Mouse (Mus musculus) small intestine, adult 2 months (tissue): ENCODE results near the gene Slc30a2. TPM values are rescaled to one million over a fixed set of nuclear protein-coding genes. Genes with fewer than 3 reads are reported as not detected.
"Not testable (repeated sequence)": the region's sequence is repeated elsewhere in the genome, so short reads cannot be mapped to it uniquely, and the experiment has no call there.

ENCODE experiments used
- H3K27ac ChIP-seq: fragments of 200-500 bp; 2 replicates; pipeline ENCODE4 v1.5.1; 2012; ENCODE audit warnings: low read depth, low read length, control low read depth, inconsistent platforms; ENCODE audit not compliant: insufficient read depth
- H3K27me3 ChIP-seq: fragments of 200-500 bp; 2 replicates; pipeline ENCODE4 v1.6.1; 2012; ENCODE audit warnings: mild to moderate bottlenecking, moderate library complexity, low read length, inconsistent platforms; ENCODE audit not compliant: control insufficient read depth, insufficient read depth
- H3K36me3 ChIP-seq: fragments of 200-500 bp; 2 replicates; pipeline ENCODE4 v1.6.1; 2012; ENCODE audit warnings: mild to moderate bottlenecking, low read length, control low read depth, inconsistent platforms; ENCODE audit not compliant: control insufficient read depth, insufficient read depth
- H3K4me1 ChIP-seq: fragments of 200-500 bp; 2 replicates; pipeline ENCODE4 v1.6.1; 2012; ENCODE audit warnings: low read length, inconsistent platforms, mixed read lengths; ENCODE audit not compliant: control insufficient read depth, insufficient read depth, insufficient read length
- H3K4me3 ChIP-seq: fragments of 200-500 bp; 2 replicates; pipeline ENCODE4 v1.5.1; 2012; ENCODE audit warnings: low read depth, mild to moderate bottlenecking, control low read depth, inconsistent platforms, low read length, moderate library complexity
- CTCF ChIP-seq: fragments of 200-500 bp; IDR thresholded peaks from 2 replicates; pipeline ENCODE4 v1.5.1; 2012; ENCODE audit warnings: low read depth, mild to moderate bottlenecking, control low read depth, inconsistent platforms, low read length, moderate library complexity, mixed read lengths; ENCODE audit not compliant: insufficient replicate concordance, insufficient read length; ENCODE audit errors: extremely low read depth
- POLR2A ChIP-seq: fragments of 200-500 bp; IDR thresholded peaks from 2 replicates; pipeline ENCODE4 v1.6.1; 2012; ENCODE audit warnings: low read depth, mild to moderate bottlenecking, control low read depth, inconsistent platforms, low read length, moderate library complexity
- WGBS: fragments of 180-500 bp; shearing (Covaris S2); methylation state at CpG from one replicate; pipeline ENCODE4 v1.1.7; 2018; 5-methylcytosine and 5-hydroxymethylcytosine counted together
- polyA plus RNA-seq: library from polyadenylated mRNA; depleted of rRNA; stranded (reverse); fragments of >200 nt; gene quantifications from 2 replicates; pipeline ENCODE4 v1.2.3, GENCODE M21; 2012

Slc30a2 gene
- polyA plus RNA-seq, 1 experiment: 57.1 TPM

DNA sequence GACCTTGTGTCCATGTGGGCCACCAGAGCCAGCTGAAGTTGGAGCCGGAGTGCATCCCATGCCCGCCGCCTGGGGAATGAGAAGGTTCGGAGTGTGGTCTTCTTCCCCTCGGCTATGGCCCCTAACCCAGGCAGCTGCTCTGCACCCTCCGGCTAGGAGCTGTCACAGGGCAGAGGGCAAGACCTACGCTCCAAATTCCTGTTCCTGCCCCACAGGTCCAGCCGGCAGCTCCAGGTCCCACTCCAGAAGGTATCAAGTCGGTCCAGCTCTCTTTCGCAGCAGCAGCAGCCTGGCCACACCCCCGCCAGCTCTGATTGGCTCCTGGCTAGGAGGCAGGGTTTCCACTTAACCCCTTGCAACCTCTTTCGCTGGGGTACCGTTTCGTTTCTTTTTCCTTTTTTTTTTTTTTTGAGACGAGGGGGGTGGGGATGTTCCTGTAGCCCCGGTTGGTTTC, 29.3 kb downstream of the Slc30a2 start:
- WGBS: 0% methylated on average over 16 of the region's 16 CpGs

DNA sequence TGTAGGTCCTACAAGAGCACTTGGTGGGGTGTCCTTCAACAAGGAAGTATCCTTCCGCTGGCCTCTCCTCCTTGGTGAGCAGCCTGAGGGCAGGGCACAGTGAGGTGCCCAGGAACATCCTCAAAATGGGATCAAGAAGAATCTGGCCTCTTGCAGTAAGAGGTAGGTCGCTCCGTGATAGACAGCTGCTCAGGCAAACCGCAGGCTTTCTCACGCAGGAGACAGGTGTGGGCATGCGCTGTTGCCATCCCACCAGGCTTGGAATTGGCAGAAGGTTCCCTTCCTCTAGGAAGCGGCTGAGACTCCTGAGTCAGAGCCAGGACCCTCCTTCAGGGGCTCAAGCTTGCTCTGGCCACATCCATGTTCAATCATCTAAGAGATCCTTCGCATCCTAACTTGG, 30.3 kb downstream of the Slc30a2 start:
- Histone ChIP-seq H3K4me1 (peaks cover 14% of the 10 kb centered on the region), H3K4me3 (no peak overlapping the region), H3K36me3 (no peaks in the 10 kb centered on the region), H3K27me3 (peaks cover 20% of the 10 kb centered on the region), H3K27ac (no peak overlapping the region)
- no peak for TF ChIP-seq CTCF
- 86% methylated on average over 8 of the region's 8 CpGs for WGBS

More for the DNA sequence above, 29.3 kb downstream of the Slc30a2 start:
- peak overlapping the region; percentile 64 for H3K4me3 ChIP-seq
- no peaks in the 10 kb centered on the region for H3K36me3 ChIP-seq
- no peak for TF ChIP-seq CTCF
- TF ChIP-seq POLR2A: no peak
- H3K4me1 ChIP-seq: peaks cover 14% of the 10 kb centered on the region
- H3K27me3 ChIP-seq: peaks cover 20% of the 10 kb centered on the region
- no peak overlapping the region for H3K27ac ChIP-seq

DNA sequence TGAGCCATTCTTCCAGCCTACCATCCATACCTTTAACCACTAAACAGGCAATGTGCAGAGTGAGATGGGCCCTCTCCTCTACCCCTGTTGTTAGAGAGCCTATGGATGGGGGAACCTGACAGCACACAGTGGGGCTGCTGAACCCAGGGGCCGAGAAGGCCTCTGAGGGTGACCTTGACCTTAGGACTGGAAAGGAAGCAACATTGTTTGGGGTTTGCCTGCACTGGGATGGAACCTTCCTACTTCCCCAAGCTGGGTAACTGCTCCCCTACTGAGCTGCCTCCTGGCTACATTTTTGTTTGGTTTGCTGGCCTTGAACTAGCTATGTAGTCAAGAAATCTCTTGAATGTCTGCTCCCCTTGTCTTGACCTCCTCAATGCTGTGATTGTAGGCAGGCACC, 31.3 kb downstream of the Slc30a2 start:
- WGBS: 58% methylated on average over 1 of the region's 1 CpGs

DNA sequence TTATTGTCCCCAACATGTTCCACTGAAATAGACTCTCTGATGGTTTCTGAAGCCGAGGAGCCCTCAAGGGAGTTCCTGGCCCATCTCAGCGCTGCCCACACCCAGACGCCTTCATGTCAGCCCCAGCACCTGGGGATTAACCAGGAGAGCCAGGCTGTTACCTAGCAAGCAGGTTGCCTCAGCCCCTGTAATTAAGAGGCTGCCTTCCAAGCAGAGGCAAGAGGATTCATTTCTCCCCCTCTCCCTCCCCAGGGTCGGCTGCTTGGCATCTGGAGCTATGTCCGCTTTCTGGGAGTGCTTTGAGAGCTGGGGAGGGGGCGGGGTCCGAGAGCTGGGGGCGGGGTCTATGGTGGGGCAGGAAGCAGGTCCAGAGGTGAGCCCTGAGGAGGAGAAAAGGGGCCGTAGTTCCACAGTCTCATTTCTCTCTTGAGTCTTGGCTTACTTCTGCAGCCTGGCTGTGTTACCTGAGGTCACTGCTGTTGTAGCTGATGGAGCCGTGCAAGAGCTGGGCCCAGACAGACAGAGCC, 35.2 kb downstream of the Slc30a2 start:
- Histone ChIP-seq H3K27me3 (no peaks in the 10 kb centered on the region), H3K4me3 (no peak overlapping the region), H3K27ac (no peak overlapping the region), H3K36me3 (no peaks in the 10 kb centered on the region), H3K4me1 (peaks cover 3% of the 10 kb centered on the region; the same call in 1 of the 2 replicates)
- TF ChIP-seq CTCF (no peak), POLR2A (no peak)
- 58% methylated on average over 10 of the region's 10 CpGs for WGBS

More for the DNA sequence above, 31.3 kb downstream of the Slc30a2 start:
- Histone ChIP-seq H3K4me1 (peaks cover 18% of the 10 kb centered on the region), H3K27ac (no peak overlapping the region), H3K36me3 (no peaks in the 10 kb centered on the region), H3K27me3 (peaks cover 20% of the 10 kb centered on the region), H3K4me3 (no peak overlapping the region)
- no peak for TF ChIP-seq POLR2A
- no peak for TF ChIP-seq CTCF

DNA sequence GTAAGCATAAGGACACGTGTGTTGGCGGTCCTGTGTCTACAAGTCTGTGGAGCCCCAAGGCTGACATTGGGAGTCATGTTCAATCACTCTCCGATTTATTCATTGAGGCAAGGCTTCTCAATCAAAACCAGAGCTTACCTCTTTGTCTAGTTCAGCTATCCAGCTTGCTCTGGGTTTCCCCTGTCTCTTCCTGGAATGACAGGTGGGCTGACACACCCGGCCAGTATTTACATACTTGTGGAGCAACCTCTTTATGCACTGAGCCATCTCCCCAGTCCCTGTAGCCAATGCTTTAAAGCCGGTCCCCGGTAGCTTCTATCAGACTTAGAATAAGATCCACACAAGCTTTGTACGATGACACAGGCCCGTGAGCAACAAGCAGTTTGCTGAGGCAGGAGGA, 36.5 kb downstream of the Slc30a2 start:
- no peaks in the 10 kb centered on the region for H3K27me3 ChIP-seq
- no peak overlapping the region for H3K27ac ChIP-seq
- TF ChIP-seq POLR2A (no peak), CTCF (no peak)
- WGBS: 51% methylated on average over 8 of the region's 8 CpGs
- H3K4me1 ChIP-seq: peaks cover 3% of the 10 kb centered on the region; the same call in 1 of the 2 replicates
- no peaks in the 10 kb centered on the region for H3K36me3 ChIP-seq
- H3K4me3 ChIP-seq: no peak overlapping the region

DNA sequence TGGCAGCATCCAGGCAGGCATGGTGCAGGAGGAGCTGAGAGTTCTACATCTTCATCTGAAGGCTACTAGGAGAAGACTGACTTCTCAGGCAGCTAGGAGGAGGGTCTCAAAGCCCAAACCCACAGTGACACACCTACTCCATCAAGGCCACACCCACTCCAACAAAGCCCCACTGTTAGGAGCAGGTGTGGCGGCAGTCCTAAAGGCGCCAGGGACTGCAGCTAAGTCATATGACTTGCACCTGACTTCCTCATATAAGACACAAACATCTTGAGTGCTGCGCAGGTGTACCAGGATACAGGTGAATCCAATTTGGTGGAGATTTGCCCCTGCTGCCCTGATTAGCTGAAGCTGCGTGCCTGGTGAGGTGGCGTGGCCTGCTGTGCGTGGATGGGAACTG, 40.8 kb downstream of the Slc30a2 start, which contains the start of gene Extl1:
Gene Extl1, minus strand, starts transcription at position 101 of the 400 bp plus-strand sequence.
- H3K4me3 ChIP-seq, H3K27ac ChIP-seq, H3K4me1 ChIP-seq, H3K36me3 ChIP-seq, H3K27me3 ChIP-seq: not testable (repeated sequence)
- WGBS: 97% methylated on average over 2 of the region's 6 CpGs

DNA sequence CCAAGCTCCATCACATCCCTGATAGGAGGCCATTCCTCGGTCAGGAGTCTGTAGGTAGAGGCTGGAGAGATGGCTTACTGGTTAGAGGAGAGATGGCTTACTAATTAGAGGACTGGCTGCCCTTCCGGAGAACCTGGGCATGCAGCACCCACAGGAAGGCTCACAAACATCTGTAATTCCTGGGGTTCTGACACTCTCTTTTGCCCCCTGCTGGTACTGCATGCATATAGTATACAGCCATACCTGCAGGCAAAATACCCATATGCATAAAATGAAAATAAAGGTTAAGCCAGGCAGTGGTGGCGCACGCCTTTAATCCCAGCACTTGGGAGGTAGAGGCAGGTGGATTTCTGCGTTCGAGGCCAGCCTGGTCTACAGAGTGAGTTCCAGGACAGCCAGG, 44.3 kb downstream of the Slc30a2 start:
- no peaks in the 10 kb centered on the region for H3K27me3 ChIP-seq
- TF ChIP-seq CTCF (peak; percentile 26; the same call in 1 of the 2 replicates), POLR2A (no peak)
- no peak overlapping the region for H3K27ac ChIP-seq
- H3K4me1 ChIP-seq: 0 out of 2 replicates have a peak, but pooled peaks cover 2% of the 10 kb centered on the region
- H3K4me3 ChIP-seq: no peak overlapping the region
- no peaks in the 10 kb centered on the region for H3K36me3 ChIP-seq
- WGBS: 67% methylated on average over 6 of the region's 6 CpGs
